Mouse (Mus musculus) MEL (cell line): ENCODE measurements around the gene Agbl2. TPM values are rescaled to one million over a fixed set of nuclear protein-coding genes. Genes with fewer than 3 reads are reported as not detected.

Source experiments
- DNase-seq: peaks from one replicate; pipeline ENCODE4 v3.0.0; 2011; ENCODE audit warnings: low read depth, low spot score
- H3K27ac ChIP-seq: 2 replicates; pipeline ENCODE4 v1.5.1; 2012; ENCODE audit warnings: low read depth, mild to moderate bottlenecking, control low read depth, low read length, moderate library complexity; ENCODE audit not compliant: control insufficient read depth
- H3K27me3 ChIP-seq, 2 experiments: fragments of 150-350 bp in 1 of 2; sonication (generic) in 1 of 2; 2 replicates each; pipeline ENCODE4 v1.6.1; 2012; ENCODE audit warnings: low read length in 2 of 2, mild to moderate bottlenecking in 2 of 2, improper control_type of control experiment in 1 of 2, moderate library complexity in 1 of 2; ENCODE audit not compliant: insufficient read depth in 2 of 2, control insufficient read depth in 1 of 2
- H3K36me3 ChIP-seq, 2 experiments: 2 replicates each; pipeline ENCODE4 v1.6.1; 2012 to 2014; ENCODE audit warnings: low read length in 2 of 2, improper control_type of control experiment in 1 of 2, inconsistent platforms in 1 of 2, mild to moderate bottlenecking in 1 of 2; ENCODE audit not compliant: insufficient read depth in 2 of 2, control insufficient read depth in 1 of 2
- H3K4me1 ChIP-seq, 2 experiments: fragments of 150-350 bp in 1 of 2; sonication (generic) in 1 of 2; 2 replicates each; pipeline ENCODE4 v1.6.1; 2012; ENCODE audit warnings: low read length in 2 of 2, improper control_type of control experiment in 1 of 2, mild to moderate bottlenecking in 1 of 2; ENCODE audit not compliant: insufficient read depth in 2 of 2, control insufficient read depth in 1 of 2
- H3K4me3 ChIP-seq, 2 experiments: fragments of 150-350 bp in 1 of 2; sonication (generic) in 1 of 2; 2 replicates each; pipeline ENCODE4 v1.5.1; 2012; ENCODE audit warnings: low read depth in 2 of 2, low read length in 2 of 2, mild to moderate bottlenecking in 2 of 2, moderate library complexity in 2 of 2, control low read depth in 1 of 2, improper control_type of control experiment in 1 of 2; ENCODE audit not compliant: control insufficient read depth in 1 of 2, insufficient read depth in 1 of 2
- H3K79me2 ChIP-seq: 2 replicates; pipeline ENCODE4 v1.6.1; 2012; ENCODE audit warnings: mild to moderate bottlenecking, low read length, moderate library complexity; ENCODE audit not compliant: control insufficient read depth, poor library complexity, insufficient read depth
- H3K9ac ChIP-seq: 2 replicates; pipeline ENCODE4 v1.6.1; 2012; ENCODE audit warnings: low read depth, mild to moderate bottlenecking, control low read depth, low read length, moderate library complexity; ENCODE audit not compliant: control insufficient read depth, poor library complexity, severe bottlenecking
- H3K9me3 ChIP-seq: fragments of 150-350 bp; sonication (generic); replicated peaks from 2 replicates; pipeline ENCODE4 v1.6.1; 2012; ENCODE audit warnings: mild to moderate bottlenecking, low read length, improper control_type of control experiment, moderate library complexity; ENCODE audit not compliant: insufficient read depth
- BHLHE40 ChIP-seq: IDR thresholded peaks from 2 replicates; pipeline ENCODE4 v1.6.1; 2012; ENCODE audit warnings: low read depth, mild to moderate bottlenecking, inconsistent platforms, low read length, improper control_type of control experiment, borderline replicate concordance
- CHD1 ChIP-seq: IDR thresholded peaks from 2 replicates; pipeline ENCODE4 v1.6.1; 2012; ENCODE audit warnings: low read depth, mild to moderate bottlenecking, inconsistent platforms, low read length, improper control_type of control experiment
- CHD2 ChIP-seq: IDR thresholded peaks from 2 replicates; pipeline ENCODE4 v1.6.1; 2011; ENCODE audit warnings: low read length, improper control_type of control experiment
- CTCF ChIP-seq, 3 experiments: IDR thresholded peaks in 2 of 3; conservative IDR thresholded peaks in 1 of 3; 2 replicates each; pipeline ENCODE4 v1.5.1; 2011 to 2012; ENCODE audit warnings: low read length in 3 of 3, low read depth in 2 of 3, mild to moderate bottlenecking in 2 of 3, improper control_type of control experiment in 1 of 3, inconsistent platforms in 1 of 3, mixed read lengths in 1 of 3, moderate library complexity in 1 of 3; ENCODE audit not compliant: control insufficient read depth in 1 of 3, insufficient read depth in 1 of 3, poor library complexity in 1 of 3, severe bottlenecking in 1 of 3
- E2F4 ChIP-seq: IDR thresholded peaks from 2 replicates; pipeline ENCODE4 v1.6.1; 2011; ENCODE audit warnings: low read depth, low read length, improper control_type of control experiment, borderline replicate concordance
- ELF1 ChIP-seq: IDR thresholded peaks from 2 replicates; pipeline ENCODE4 v1.6.1; 2014; ENCODE audit warnings: low read depth, mild to moderate bottlenecking, inconsistent platforms, low read length, improper control_type of control experiment, moderate library complexity
- EP300 ChIP-seq, 2 experiments: IDR thresholded peaks; 2 replicates each; pipeline ENCODE4 v1.6.1; 2011; ENCODE audit warnings: improper control_type of control experiment in 2 of 2, low read length in 2 of 2, low read depth in 1 of 2, mild to moderate bottlenecking in 1 of 2
- ETS1 ChIP-seq: IDR thresholded peaks from 2 replicates; pipeline ENCODE4 v1.6.1; 2012; ENCODE audit warnings: low read depth, mild to moderate bottlenecking, inconsistent platforms, low read length, improper control_type of control experiment, moderate library complexity
- GABPA ChIP-seq: IDR thresholded peaks from 2 replicates; pipeline ENCODE4 v1.6.1; 2012; ENCODE audit warnings: low read depth, mild to moderate bottlenecking, inconsistent platforms, low read length, improper control_type of control experiment, moderate library complexity
- GATA1 ChIP-seq: IDR thresholded peaks from 2 replicates; pipeline ENCODE4 v1.6.1; 2011; ENCODE audit warnings: low read depth, low read length, improper control_type of control experiment
- HCFC1 ChIP-seq: IDR thresholded peaks from 2 replicates; pipeline ENCODE4 v1.6.1; 2012; ENCODE audit warnings: low read depth, mild to moderate bottlenecking, inconsistent platforms, low read length, improper control_type of control experiment, moderate library complexity
- KAT2A ChIP-seq: conservative IDR thresholded peaks from 2 replicates; pipeline ENCODE4 v1.6.1; 2012; ENCODE audit warnings: low read depth, low read length, improper control_type of control experiment, inconsistent platforms
- MAFK ChIP-seq: IDR thresholded peaks from 2 replicates; pipeline ENCODE4 v1.6.1; 2011; ENCODE audit warnings: low read depth, mild to moderate bottlenecking, low read length, improper control_type of control experiment, borderline replicate concordance
- MAX ChIP-seq: IDR thresholded peaks from 2 replicates; pipeline ENCODE4 v1.6.1; 2011; ENCODE audit warnings: low read length, improper control_type of control experiment
- MXI1 ChIP-seq: IDR thresholded peaks from 2 replicates; pipeline ENCODE4 v1.6.1; 2011; ENCODE audit warnings: mild to moderate bottlenecking, low read depth, low read length, improper control_type of control experiment
- MYB ChIP-seq: IDR thresholded peaks from 2 replicates; pipeline ENCODE4 v1.6.1; 2011; ENCODE audit warnings: mild to moderate bottlenecking, low read depth, low read length, improper control_type of control experiment
- MYC ChIP-seq: IDR thresholded peaks from 2 replicates; pipeline ENCODE4 v1.6.1; 2011; ENCODE audit warnings: low read depth, mild to moderate bottlenecking, low read length, improper control_type of control experiment, moderate library complexity
- NELFE ChIP-seq: IDR thresholded peaks from 2 replicates; pipeline ENCODE4 v1.6.1; 2011; ENCODE audit warnings: low read depth, low read length, improper control_type of control experiment
- NRF1 ChIP-seq: IDR thresholded peaks from 2 replicates; pipeline ENCODE4 v1.6.1; 2014; ENCODE audit warnings: low read depth, mild to moderate bottlenecking, inconsistent platforms, low read length, improper control_type of control experiment, moderate library complexity; ENCODE audit not compliant: poor library complexity, insufficient read depth, severe bottlenecking
- POLR2A ChIP-seq, 2 experiments: IDR thresholded peaks; 2 replicates each; pipeline ENCODE4 v1.6.1; 2011 to 2012; ENCODE audit warnings: low read length in 2 of 2, mild to moderate bottlenecking in 2 of 2, control low read depth in 1 of 2, improper control_type of control experiment in 1 of 2, low read depth in 1 of 2, moderate library complexity in 1 of 2; ENCODE audit not compliant: control insufficient read depth in 1 of 2, insufficient read depth in 1 of 2, poor library complexity in 1 of 2
- POLR2AphosphoS2 ChIP-seq: IDR thresholded peaks from 2 replicates; pipeline ENCODE4 v1.6.1; 2011; ENCODE audit warnings: low read length, improper control_type of control experiment
- POLR2AphosphoS5 ChIP-seq: IDR thresholded peaks from 2 replicates; pipeline ENCODE4 v1.6.1; 2012; ENCODE audit warnings: low read depth, borderline replicate concordance, mild to moderate bottlenecking, inconsistent platforms, low read length, moderate library complexity, mixed read lengths
- RAD21 ChIP-seq: IDR thresholded peaks from 2 replicates; pipeline ENCODE4 v1.6.1; 2011; ENCODE audit warnings: mild to moderate bottlenecking, low read depth, low read length, improper control_type of control experiment
- RCOR1 ChIP-seq: IDR thresholded peaks from 2 replicates; pipeline ENCODE4 v1.6.1; 2012; ENCODE audit warnings: low read depth, mild to moderate bottlenecking, inconsistent platforms, low read length, improper control_type of control experiment
- SIN3A ChIP-seq: IDR thresholded peaks from 2 replicates; pipeline ENCODE4 v1.6.1; 2012; ENCODE audit warnings: low read length, improper control_type of control experiment, inconsistent platforms
- SMC3 ChIP-seq: IDR thresholded peaks from 2 replicates; pipeline ENCODE4 v1.6.1; 2011; ENCODE audit warnings: low read depth, low read length, improper control_type of control experiment
- TBP ChIP-seq: IDR thresholded peaks from 2 replicates; pipeline ENCODE4 v1.8.0; 2011; ENCODE audit warnings: low read depth, low read length, improper control_type of control experiment
- TCF12 ChIP-seq: IDR thresholded peaks from 2 replicates; pipeline ENCODE4 v1.6.1; 2014; ENCODE audit warnings: low read depth, mild to moderate bottlenecking, inconsistent platforms, low read length, improper control_type of control experiment, moderate library complexity
- UBTF ChIP-seq: IDR thresholded peaks from 2 replicates; pipeline ENCODE4 v1.6.1; 2012; ENCODE audit warnings: low read depth, mild to moderate bottlenecking, inconsistent platforms, low read length, improper control_type of control experiment, moderate library complexity, borderline replicate concordance; ENCODE audit not compliant: insufficient read depth
- USF1 ChIP-seq: IDR thresholded peaks from 2 replicates; pipeline ENCODE4 v1.6.1; 2014; ENCODE audit warnings: low read depth, mild to moderate bottlenecking, inconsistent platforms, low read length, improper control_type of control experiment, moderate library complexity
- USF2 ChIP-seq, 2 experiments: IDR thresholded peaks; 2 replicates each; pipeline ENCODE4 v1.6.1; 2011 to 2012; ENCODE audit warnings: improper control_type of control experiment in 2 of 2, low read length in 2 of 2, borderline replicate concordance in 1 of 2, inconsistent platforms in 1 of 2, low read depth in 1 of 2, mild to moderate bottlenecking in 1 of 2; ENCODE audit not compliant: insufficient read depth in 1 of 2
- ZC3H11A ChIP-seq: IDR thresholded peaks from 2 replicates; pipeline ENCODE4 v1.6.1; 2012; ENCODE audit warnings: low read depth, mild to moderate bottlenecking, inconsistent platforms, low read length, improper control_type of control experiment
- ZKSCAN1 ChIP-seq: IDR thresholded peaks from 2 replicates; pipeline ENCODE4 v1.6.1; 2012; ENCODE audit warnings: low read depth, mild to moderate bottlenecking, inconsistent platforms, low read length, improper control_type of control experiment, moderate library complexity
- ZMIZ1 ChIP-seq: IDR thresholded peaks from 2 replicates; pipeline ENCODE4 v1.6.1; 2012; ENCODE audit warnings: low read depth, mild to moderate bottlenecking, inconsistent platforms, low read length, improper control_type of control experiment, moderate library complexity
- ZNF384 ChIP-seq: IDR thresholded peaks from 2 replicates; pipeline ENCODE4 v1.6.1; 2012; ENCODE audit warnings: low read depth, mild to moderate bottlenecking, inconsistent platforms, low read length, improper control_type of control experiment
- polyA plus RNA-seq, 2 experiments: library from polyadenylated mRNA; stranded (reverse) in 1 of 2; unstranded in 1 of 2; fragments of >175 nt in 1 of 2; fragments of >200 nt in 1 of 2; gene quantifications; 2 replicates each; pipeline versions ENCODE4 v1.2.1 to v1.2.4; 2012; ENCODE audit warnings: low replicate concordance in 2 of 2, low read depth in 1 of 2; ENCODE audit not compliant: insufficient read length in 2 of 2, insufficient read depth in 1 of 2, missing spikeins in 1 of 2
- total RNA-seq: library from RNA; depleted of rRNA; stranded (reverse); fragments of 300-350 nt; gene quantifications from 2 replicates; pipeline ENCODE4 v1.2.3, GENCODE M21; 2012

The Agbl2 gene
- total and polyA plus RNA-seq, 3 experiments: not detected

- peaks cover 2 to 9% of the 10 kb centered on the region in 2 experiments for H3K4me1 ChIP-seq
- no peak for TF ChIP-seq MAFK
- peak in 1 of 2 experiments; percentile 72; a peak in 3 of 4 replicates for TF ChIP-seq USF2 (IDR thresholded peaks at IDR 0.05; ENCODE audit: borderline replicate concordance in 1 of 2, insufficient read depth in 1 of 2, low read depth in 1 of 2, low read length in 2 of 2)
- no peak for TF ChIP-seq GATA1
- peak; percentile 86 for TF ChIP-seq ELF1
- TF ChIP-seq GABPA: no peak
- no peak for TF ChIP-seq MYB
- TF ChIP-seq TBP: peak; percentile 84
- no peak for TF ChIP-seq ZC3H11A
- TF ChIP-seq SMC3: no peak
- TF ChIP-seq RAD21: no peak
- TF ChIP-seq ETS1: no peak
- TF ChIP-seq ZMIZ1: peak; percentile 90
- 0 out of 2 replicates have a peak, but pooled peaks have one; percentile 3 for TF ChIP-seq TCF12
- peak; percentile 83; the same call in 1 of the 2 replicates for TF ChIP-seq BHLHE40
- peak; percentile 97 for TF ChIP-seq USF1
- no peak for TF ChIP-seq CHD1
- no peak; the same call in 1 of the 2 replicates for TF ChIP-seq E2F4
- peak; percentile 89 for TF ChIP-seq MAX
- no peak for TF ChIP-seq MYC
- peak; percentile 83 for TF ChIP-seq HCFC1
- TF ChIP-seq KAT2A: no peak; the same call in 1 of the 2 replicates
- no peak for TF ChIP-seq ZKSCAN1
- TF ChIP-seq CTCF (IDR thresholded peaks at IDR 0.05 in 2 of 3, conservative IDR thresholded peaks at IDR 0.05 in 1 of 3; ENCODE audit: control insufficient read depth in 1 of 3, insufficient read depth in 1 of 3, low read depth in 2 of 3, low read length in 3 of 3, poor library complexity in 1 of 3, severe bottlenecking in 1 of 3): no peak
- TF ChIP-seq POLR2AphosphoS5: peak; percentile 61; the same call in 1 of the 2 replicates
- TF ChIP-seq POLR2AphosphoS2: peak; percentile 94
- no peak for TF ChIP-seq EP300 (IDR thresholded peaks at IDR 0.05; ENCODE audit: low read depth in 1 of 2, low read length in 2 of 2)
- TF ChIP-seq ZNF384: no peak
- TF ChIP-seq UBTF: no peak
- TF ChIP-seq NRF1: peak; percentile 99
- peak; percentile 97 for TF ChIP-seq NELFE
- TF ChIP-seq CHD2: no peak
- no peak for TF ChIP-seq RCOR1
- TF ChIP-seq SIN3A: peak; percentile 85
- TF ChIP-seq POLR2A (IDR thresholded peaks at IDR 0.05; ENCODE audit: control insufficient read depth in 1 of 2, insufficient read depth in 1 of 2, low read depth in 1 of 2, low read length in 2 of 2, poor library complexity in 1 of 2): peak; percentile 96 to 98
- TF ChIP-seq MXI1: peak; percentile 91
Measured at GRCm38 (mm10) chr2:90846955-90847680, 64.6 kb downstream of the Agbl2 start, which contains the start of gene Mtch2. TSS of gene Mtch2 (plus strand) at chr2:90847155.

More at GRCm38 (mm10) chr2:90846955-90847680, 64.6 kb downstream of the Agbl2 start, which contains the start of gene Mtch2:
- no peaks in the 10 kb centered on the region for H3K9me3 ChIP-seq
- H3K79me2 ChIP-seq: peaks cover 14% of the 10 kb centered on the region
- H3K27ac ChIP-seq: peak within 1 kb of the TSS; percentile 70
- H3K4me3 ChIP-seq: peak within 1 kb of the TSS; percentile 72 to 89
- H3K36me3 ChIP-seq: peaks cover 2 to 24% of the 10 kb centered on the region in 2 experiments
- H3K9ac ChIP-seq: peak within 1 kb of the TSS; percentile 86
- DNase-seq: peak; percentile 97
- no peaks in the 10 kb centered on the region for H3K27me3 ChIP-seq
